Mouse (Mus musculus) small intestine, adult 2 months (tissue): Measurements from ENCODE around the gene Lsamp.
"Not testable (repeated sequence)": the region's sequence is repeated elsewhere in the genome, so short reads cannot be mapped to it uniquely, and the experiment has no call there.

Experiments
- CTCF ChIP-seq: fragments of 200-500 bp; IDR thresholded peaks from 2 replicates; pipeline ENCODE4 v1.5.1; 2012; ENCODE audit warnings: low read depth, mild to moderate bottlenecking, control low read depth, inconsistent platforms, low read length, moderate library complexity, mixed read lengths; ENCODE audit not compliant: insufficient replicate concordance, insufficient read length; ENCODE audit errors: extremely low read depth
- POLR2A ChIP-seq: fragments of 200-500 bp; IDR thresholded peaks from 2 replicates; pipeline ENCODE4 v1.6.1; 2012; ENCODE audit warnings: low read depth, mild to moderate bottlenecking, control low read depth, inconsistent platforms, low read length, moderate library complexity

DNA sequence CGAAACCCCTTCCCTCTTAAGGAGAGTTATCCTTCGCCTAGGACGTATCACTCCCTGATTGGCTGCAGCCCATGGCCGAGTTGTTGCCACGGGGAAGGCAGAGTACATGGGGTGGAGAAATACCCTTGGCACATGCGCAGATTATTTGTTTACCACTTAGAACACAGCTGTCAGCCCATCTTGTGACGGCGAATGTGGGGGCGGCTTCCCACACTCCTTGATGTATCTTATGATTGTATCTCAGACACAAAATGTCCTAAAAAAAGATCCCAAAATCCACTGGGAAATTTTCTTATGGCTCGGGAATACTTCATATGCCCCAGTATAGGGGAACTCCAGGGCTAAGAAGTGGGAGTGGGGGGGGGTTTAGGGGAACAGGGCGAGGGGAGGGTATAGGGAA lies 2019.3 kb downstream of the Lsamp start:
- not testable (repeated sequence) for TF ChIP-seq CTCF, POLR2A
